Mouse (Mus musculus) liver, embryonic 12.5 days (tissue): ENCODE results near the gene Dhrs7. TPM values are rescaled to one million over a fixed set of nuclear protein-coding genes. Genes with fewer than 3 reads are reported as not detected.
"Not testable (repeated sequence)": the region's sequence is repeated elsewhere in the genome, so short reads cannot be mapped to it uniquely, and the experiment has no call there.

Source experiments
- ATAC-seq: fragments of 200-750 bp; cut with Nextera tagmentation; 2 replicates; pipeline ENCODE4 v1.8.0; 2017; ENCODE audit warnings: moderate number of reproducible peaks, mild to moderate bottlenecking, moderate library complexity
- H3K27ac ChIP-seq: fragments of 300-500 bp; sonication (generic); 2 replicates; pipeline ENCODE4 v1.5.1; 2016; ENCODE audit warnings: mild to moderate bottlenecking
- H3K27me3 ChIP-seq: fragments of 300-500 bp; sonication (generic); replicated peaks from 2 replicates; pipeline ENCODE4 v1.6.1; 2016; ENCODE audit warnings: mild to moderate bottlenecking, moderate library complexity
- H3K36me3 ChIP-seq: fragments of 300-500 bp; sonication (generic); 2 replicates; pipeline ENCODE4 v1.6.1; 2016; ENCODE audit warnings: mild to moderate bottlenecking, moderate library complexity
- H3K4me1 ChIP-seq: fragments of 300-500 bp; sonication (generic); 2 replicates; pipeline ENCODE4 v1.6.1; 2016
- H3K4me2 ChIP-seq: fragments of 300-500 bp; sonication (generic); 2 replicates; pipeline ENCODE4 v1.6.1; 2016; ENCODE audit warnings: mild to moderate bottlenecking, moderate library complexity
- H3K4me3 ChIP-seq: fragments of 300-500 bp; sonication (generic); 2 replicates; pipeline ENCODE4 v1.5.1; 2016; ENCODE audit warnings: mild to moderate bottlenecking, moderate library complexity
- H3K9ac ChIP-seq: fragments of 300-500 bp; sonication (generic); 2 replicates; pipeline ENCODE4 v1.6.1; 2016; ENCODE audit warnings: mild to moderate bottlenecking, moderate library complexity
- H3K9me3 ChIP-seq: fragments of 300-500 bp; sonication (generic); replicated peaks from 2 replicates; pipeline ENCODE4 v1.6.1; 2016; ENCODE audit warnings: mild to moderate bottlenecking, moderate library complexity
- WGBS: fragments of 180-500 bp; shearing (Covaris S2); methylation state at CpG from one replicate; pipeline ENCODE4 v1.1.7; 2016; ENCODE audit not compliant: insufficient replicate concordance; 5-methylcytosine and 5-hydroxymethylcytosine counted together
- polyA plus RNA-seq: library from polyadenylated mRNA; unstranded; fragments of >200 nt; fragmentation: Nextera tagmentation; extraction: Ambion mirVana; gene quantifications from 2 replicates; pipeline ENCODE4 v1.2.1, GENCODE M21; 2016

Gene Dhrs7
- polyA plus RNA-seq: 10.3 and 11.0 TPM in 2 replicates

DNA sequence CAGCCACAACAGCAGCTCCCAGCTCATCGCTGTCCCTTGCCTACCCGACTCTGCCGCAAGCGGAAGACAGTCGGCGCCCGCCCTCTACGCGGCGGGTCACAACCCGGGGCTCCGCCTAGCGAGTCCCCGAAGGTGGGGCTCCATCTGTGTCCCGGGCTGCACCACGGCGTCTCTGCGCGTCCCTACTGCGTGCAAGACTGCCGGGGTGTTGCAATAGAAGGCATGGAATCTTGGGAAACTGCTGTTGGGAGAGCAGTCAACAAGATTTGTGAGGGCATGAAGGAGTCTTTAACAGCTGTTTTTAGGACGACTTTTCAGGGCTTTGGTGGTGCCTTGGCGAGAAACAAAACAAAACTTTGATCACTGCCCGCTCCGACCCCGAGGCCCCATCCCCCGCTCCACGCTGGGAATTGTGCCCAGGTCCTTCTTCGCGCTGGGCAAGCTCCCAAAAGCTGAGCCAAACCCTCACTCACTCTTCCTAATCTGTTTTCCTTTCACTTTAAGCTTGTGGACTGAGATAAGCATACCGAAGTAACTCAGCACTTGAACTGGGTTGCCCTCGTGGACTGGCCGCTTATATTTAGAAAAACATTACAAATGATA, at the start of gene Dhrs7:
Dhrs7 (minus strand) TSS at position 175 of the 603 bp plus-strand sequence.
- no peaks in the 10 kb centered on the region for H3K9me3 ChIP-seq
- ATAC-seq: peak; percentile 96
- H3K27ac ChIP-seq: peak within 1 kb of the TSS; percentile 28; the same call in 1 of the 2 replicates
- H3K4me3 ChIP-seq: peak within 1 kb of the TSS; percentile 63
- H3K9ac ChIP-seq: peak within 1 kb of the TSS; percentile 67
- H3K4me2 ChIP-seq: peak within 1 kb of the TSS; percentile 91
- H3K4me1 ChIP-seq: peaks cover 20% of the 10 kb centered on the region
- WGBS: 2% methylated on average over 33 of the region's 33 CpGs
- no peaks in the 10 kb centered on the region for H3K27me3 ChIP-seq
- no peaks in the 10 kb centered on the region for H3K36me3 ChIP-seq

GRCm38 (mm10) chr12:72709981-72710380, 45.3 kb upstream of the Dhrs7 start:
- no peak for ATAC-seq
- Histone ChIP-seq H3K27ac (no peak overlapping the region), H3K36me3 (no peaks in the 10 kb centered on the region), H3K4me3 (no peak overlapping the region), H3K9me3 (no peaks in the 10 kb centered on the region), H3K27me3 (no peaks in the 10 kb centered on the region), H3K4me1 (no peaks in the 10 kb centered on the region), H3K9ac (no peak overlapping the region), H3K4me2 (no peak overlapping the region)
- 88% methylated on average over 3 of the region's 3 CpGs for WGBS

GRCm38 (mm10) chr12:72704068-72704467, 39.4 kb upstream of the Dhrs7 start:
- H3K9me3 ChIP-seq: no peaks in the 10 kb centered on the region
- H3K4me1 ChIP-seq: no peaks in the 10 kb centered on the region
- 67% methylated on average over 4 of the region's 4 CpGs for WGBS
- H3K27me3 ChIP-seq: no peaks in the 10 kb centered on the region
- no peaks in the 10 kb centered on the region for H3K36me3 ChIP-seq
- no peak overlapping the region for H3K4me3 ChIP-seq
- no peak for ATAC-seq
- no peak overlapping the region for H3K27ac ChIP-seq
- no peak overlapping the region for H3K9ac ChIP-seq
- H3K4me2 ChIP-seq: no peak overlapping the region

GRCm38 (mm10) chr12:72700013-72700412, 35.3 kb upstream of the Dhrs7 start:
- Histone ChIP-seq H3K9ac (no peak overlapping the region), H3K4me3 (no peak overlapping the region), H3K27ac (no peak overlapping the region), H3K27me3 (no peaks in the 10 kb centered on the region), H3K4me1 (no peaks in the 10 kb centered on the region), H3K9me3 (no peaks in the 10 kb centered on the region), H3K36me3 (no peaks in the 10 kb centered on the region), H3K4me2 (no peak overlapping the region)
- WGBS: 42% methylated on average over 1 of the region's 1 CpGs
- ATAC-seq: no peak

DNA sequence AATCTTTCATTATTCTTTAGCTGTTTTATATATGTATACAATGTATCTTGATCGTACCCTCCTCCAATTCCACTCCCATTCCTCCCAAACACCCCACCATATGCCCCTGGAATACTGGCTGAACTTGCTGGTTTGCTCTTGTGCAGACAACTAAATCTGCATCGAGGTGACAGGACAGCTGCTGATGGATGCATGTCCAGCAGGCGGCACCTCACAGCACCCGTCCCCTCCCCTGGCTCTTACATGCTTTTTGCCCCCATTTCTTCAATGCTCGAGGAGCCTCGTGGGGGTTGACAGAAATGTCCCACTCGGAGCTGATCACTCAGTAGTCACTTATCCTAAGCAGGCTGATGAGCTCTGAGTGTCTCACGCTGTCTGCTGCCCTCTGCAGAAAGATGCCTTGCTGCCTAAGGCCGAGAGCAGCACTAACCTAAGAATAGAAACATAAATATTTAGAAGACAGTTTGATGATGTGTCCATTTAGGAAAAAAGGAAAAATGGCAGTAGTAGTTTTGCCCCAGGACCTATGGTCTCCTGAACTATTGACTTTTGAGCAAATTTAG, 30.3 kb upstream of the Dhrs7 start:
- no peak overlapping the region for H3K4me2 ChIP-seq
- H3K4me1 ChIP-seq: no peaks in the 10 kb centered on the region
- H3K4me3 ChIP-seq: no peak overlapping the region
- WGBS: 41% methylated on average over 9 of the region's 9 CpGs
- no peaks in the 10 kb centered on the region for H3K36me3 ChIP-seq
- H3K27me3 ChIP-seq: no peaks in the 10 kb centered on the region
- H3K9ac ChIP-seq: no peak overlapping the region
- no peak overlapping the region for H3K27ac ChIP-seq
- no peak for ATAC-seq
- H3K9me3 ChIP-seq: no peaks in the 10 kb centered on the region

DNA sequence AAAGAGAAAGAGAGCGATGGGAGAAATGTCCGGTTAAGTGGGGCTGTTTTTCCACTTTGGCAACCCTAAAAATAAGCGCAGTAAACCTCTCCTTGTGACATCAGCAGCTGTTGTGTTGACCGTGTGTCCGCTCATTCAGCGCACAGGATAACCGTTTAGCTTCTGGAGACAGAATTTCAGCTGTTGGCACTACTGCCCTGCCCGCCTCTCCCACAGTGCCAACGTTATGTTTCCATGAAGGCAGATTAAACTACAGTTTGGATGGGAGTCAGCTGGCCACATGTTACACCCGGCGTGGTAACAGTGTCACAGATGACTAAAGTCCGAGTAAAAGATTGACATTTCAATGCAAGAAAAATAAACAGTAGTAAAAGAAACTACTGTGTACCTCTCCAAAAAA, 29.7 kb upstream of the Dhrs7 start:
- no peaks in the 10 kb centered on the region for H3K27me3 ChIP-seq
- no peak overlapping the region for H3K9ac ChIP-seq
- no peaks in the 10 kb centered on the region for H3K9me3 ChIP-seq
- H3K27ac ChIP-seq: no peak overlapping the region
- H3K4me1 ChIP-seq: no peaks in the 10 kb centered on the region
- no peak overlapping the region for H3K4me2 ChIP-seq
- H3K36me3 ChIP-seq: no peaks in the 10 kb centered on the region
- WGBS: 61% methylated on average over 12 of the region's 12 CpGs
- no peak for ATAC-seq
- no peak overlapping the region for H3K4me3 ChIP-seq

GRCm38 (mm10) chr12:72693895-72694294, 29.2 kb upstream of the Dhrs7 start:
- Histone ChIP-seq H3K9me3 (no peaks in the 10 kb centered on the region), H3K36me3 (no peaks in the 10 kb centered on the region), H3K9ac (no peak overlapping the region), H3K4me3 (no peak overlapping the region), H3K27ac (no peak overlapping the region), H3K27me3 (no peaks in the 10 kb centered on the region), H3K4me1 (no peaks in the 10 kb centered on the region), H3K4me2 (no peak overlapping the region)
- WGBS: 33% methylated on average over 6 of the region's 6 CpGs
- ATAC-seq: no peak

GRCm38 (mm10) chr12:72688281-72688680, 23.6 kb upstream of the Dhrs7 start:
- not testable (repeated sequence) for H3K4me2 ChIP-seq, H3K27me3 ChIP-seq, H3K9me3 ChIP-seq, H3K4me3 ChIP-seq, H3K4me1 ChIP-seq, H3K27ac ChIP-seq, H3K9ac ChIP-seq, H3K36me3 ChIP-seq
- ATAC-seq: peak; percentile 61; the same call in 1 of the 2 replicates
- WGBS: 50% methylated on average over 2 of the region's 2 CpGs

- not testable (repeated sequence) for ATAC-seq, H3K9me3 ChIP-seq, H3K27ac ChIP-seq, H3K4me3 ChIP-seq, H3K9ac ChIP-seq, H3K27me3 ChIP-seq, H3K36me3 ChIP-seq, H3K4me2 ChIP-seq
- 53% methylated on average over 6 of the region's 6 CpGs for WGBS
- peaks cover 14% of the 10 kb centered on the region for H3K4me1 ChIP-seq
Measured at GRCm38 (mm10) chr12:72687741-72688140, 23.0 kb upstream of the Dhrs7 start.

DNA sequence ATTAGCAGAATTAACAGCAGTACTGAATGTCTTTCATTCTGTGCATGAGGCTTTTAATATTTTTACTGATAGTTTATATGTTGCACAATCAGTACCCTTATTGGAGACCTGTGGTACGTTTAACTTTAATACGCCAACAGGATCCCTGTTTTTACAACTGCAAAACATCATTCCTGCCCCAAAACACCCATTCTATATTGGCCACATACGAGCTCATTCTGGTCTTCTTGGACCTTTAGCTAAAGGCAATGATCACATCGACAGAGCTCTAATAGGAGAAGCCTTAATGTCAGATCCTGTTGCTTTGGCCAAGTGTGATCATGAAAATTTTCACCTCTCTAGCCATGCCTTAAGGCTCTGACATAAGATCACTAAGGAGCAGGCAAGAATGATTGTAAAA, 21.9 kb upstream of the Dhrs7 start:
- not testable (repeated sequence) for ATAC-seq
- peaks cover 24% of the 10 kb centered on the region for H3K4me1 ChIP-seq

GRCm38 (mm10) chr12:72683612-72684011, 18.9 kb upstream of the Dhrs7 start:
- Histone ChIP-seq H3K9me3 (no peaks in the 10 kb centered on the region), H3K4me1 (peaks cover 24% of the 10 kb centered on the region), H3K27me3 (no peaks in the 10 kb centered on the region), H3K4me3 (no peak overlapping the region), H3K27ac (no peak overlapping the region), H3K9ac (no peak overlapping the region), H3K36me3 (no peaks in the 10 kb centered on the region), H3K4me2 (no peak overlapping the region)
- ATAC-seq: no peak
- 88% methylated on average over 3 of the region's 3 CpGs for WGBS

More for the DNA sequence above, 21.9 kb upstream of the Dhrs7 start:
- H3K9ac ChIP-seq, H3K27ac ChIP-seq, H3K9me3 ChIP-seq, H3K27me3 ChIP-seq, H3K4me2 ChIP-seq, H3K36me3 ChIP-seq, H3K4me3 ChIP-seq: not testable (repeated sequence)
- WGBS: 75% methylated on average over 4 of the region's 4 CpGs

- ATAC-seq: peak; percentile 93
- Histone ChIP-seq H3K36me3 (no peaks in the 10 kb centered on the region), H3K4me3 (no peak overlapping the region), H3K27ac (0 out of 2 replicates have a peak overlapping the region, but pooled peaks have one; percentile 18), H3K27me3 (no peaks in the 10 kb centered on the region), H3K4me1 (peaks cover 19% of the 10 kb centered on the region), H3K9me3 (no peaks in the 10 kb centered on the region), H3K9ac (no peak overlapping the region), H3K4me2 (peak overlapping the region; percentile 41)
- WGBS: 34% methylated on average over 8 of the region's 8 CpGs
Measured at GRCm38 (mm10) chr12:72682511-72683282, 18.0 kb upstream of the Dhrs7 start.
